Mouse (Mus musculus) ovary, postnatal 36 days (tissue): ENCODE results near the gene Mier2.

Source experiments
- DNase-seq: peaks from one replicate; pipeline ENCODE4 v3.0.0; 2022; ENCODE audit warnings: low spot score, mixed read lengths

Mier2 gene

GRCm38 (mm10) chr10:79554330-79555237 is at the start of gene Mier2:
Gene Mier2 (minus strand): TSS chr10:79555199.
- peak; percentile 81 for DNase-seq

- DNase-seq = no peak
These were observed 42.9 kb upstream of the Mier2 start for GRCm38 (mm10) chr10:79597936-79598230.

GRCm38 (mm10) chr10:79597051-79597935 is 42.3 kb upstream of the Mier2 start:
- no peak for DNase-seq

GRCm38 (mm10) chr10:79595590-79595929 is 40.6 kb upstream of the Mier2 start:
- no peak for DNase-seq

GRCm38 (mm10) chr10:79594872-79595589 is 40.0 kb upstream of the Mier2 start:
- peak; percentile 28 for DNase-seq

- no peak for DNase-seq
These were observed 39.1 kb upstream of the Mier2 start for GRCm38 (mm10) chr10:79594111-79594510.

- DNase-seq = no peak
These were observed 35.7 kb upstream of the Mier2 start for GRCm38 (mm10) chr10:79590702-79591101.

- DNase-seq = no peak
These were observed 32.7 kb upstream of the Mier2 start for GRCm38 (mm10) chr10:79587752-79588126.

GRCm38 (mm10) chr10:79587061-79587751 is 32.2 kb upstream of the Mier2 start, which contains the start of gene Theg:
Gene Theg (minus strand): TSS chr10:79587331.
- DNase-seq = no peak

- no peak for DNase-seq
These were observed 31.2 kb upstream of the Mier2 start for GRCm38 (mm10) chr10:79586243-79586642.

- no peak for DNase-seq
These were observed 30.7 kb upstream of the Mier2 start for GRCm38 (mm10) chr10:79585723-79586122.

- DNase-seq = no peak
These were observed 30.1 kb upstream of the Mier2 start for GRCm38 (mm10) chr10:79585136-79585535.

- no peak for DNase-seq
These were observed 29.4 kb upstream of the Mier2 start for GRCm38 (mm10) chr10:79584426-79584825.

GRCm38 (mm10) chr10:79584021-79584420 is 29.0 kb upstream of the Mier2 start:
- no peak for DNase-seq

GRCm38 (mm10) chr10:79581501-79581900 is 26.5 kb upstream of the Mier2 start:
- no peak for DNase-seq

- DNase-seq = peak; percentile 18
These were observed 25.8 kb upstream of the Mier2 start for GRCm38 (mm10) chr10:79580811-79581210.

GRCm38 (mm10) chr10:79580356-79580755 is 25.4 kb upstream of the Mier2 start:
- DNase-seq = no peak

GRCm38 (mm10) chr10:79579781-79580180 is 24.8 kb upstream of the Mier2 start:
- no peak for DNase-seq

GRCm38 (mm10) chr10:79578891-79579290 is 23.9 kb upstream of the Mier2 start:
- no peak for DNase-seq

- DNase-seq = no peak
These were observed 23.3 kb upstream of the Mier2 start for GRCm38 (mm10) chr10:79578276-79578675.

- no peak for DNase-seq
These were observed 22.4 kb upstream of the Mier2 start for GRCm38 (mm10) chr10:79577376-79577775.

- no peak for DNase-seq
These were observed 20.8 kb upstream of the Mier2 start for GRCm38 (mm10) chr10:79575754-79576153.
